Mouse (Mus musculus) MEL (cell line): ENCODE measurements around the gene Foxd3.

Source experiments
- BHLHE40 ChIP-seq: IDR thresholded peaks from 2 replicates; pipeline ENCODE4 v1.6.1; 2012; ENCODE audit warnings: low read depth, mild to moderate bottlenecking, inconsistent platforms, low read length, improper control_type of control experiment, borderline replicate concordance
- CTCF ChIP-seq, 3 experiments: IDR thresholded peaks in 2 of 3; conservative IDR thresholded peaks in 1 of 3; 2 replicates each; pipeline ENCODE4 v1.5.1; 2011 to 2012; ENCODE audit warnings: low read length in 3 of 3, low read depth in 2 of 3, mild to moderate bottlenecking in 2 of 3, improper control_type of control experiment in 1 of 3, inconsistent platforms in 1 of 3, mixed read lengths in 1 of 3, moderate library complexity in 1 of 3; ENCODE audit not compliant: control insufficient read depth in 1 of 3, insufficient read depth in 1 of 3, poor library complexity in 1 of 3, severe bottlenecking in 1 of 3
- EP300 ChIP-seq, 2 experiments: IDR thresholded peaks; 2 replicates each; pipeline ENCODE4 v1.6.1; 2011; ENCODE audit warnings: improper control_type of control experiment in 2 of 2, low read length in 2 of 2, low read depth in 1 of 2, mild to moderate bottlenecking in 1 of 2
- USF1 ChIP-seq: IDR thresholded peaks from 2 replicates; pipeline ENCODE4 v1.6.1; 2014; ENCODE audit warnings: low read depth, mild to moderate bottlenecking, inconsistent platforms, low read length, improper control_type of control experiment, moderate library complexity

DNA sequence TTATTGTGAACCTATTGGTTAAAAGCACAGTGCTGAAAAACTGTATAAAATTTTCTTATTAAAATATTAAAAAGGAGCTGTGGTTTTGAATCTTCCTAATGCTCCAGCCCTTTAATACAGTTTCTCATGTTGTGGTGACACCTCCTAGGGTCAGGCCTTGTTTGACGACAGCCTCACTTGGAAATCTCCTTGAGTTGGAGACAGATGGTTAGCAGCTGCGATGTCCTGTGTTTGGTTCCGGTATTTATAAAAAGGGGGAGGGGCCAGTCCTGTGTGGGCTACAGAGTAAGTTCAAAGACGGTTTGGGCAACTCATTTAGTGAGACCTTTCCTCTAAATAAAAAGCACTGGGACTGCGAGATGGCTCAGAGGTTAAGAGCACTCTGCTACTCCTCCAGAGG lies 30.2 kb downstream of the Foxd3 start:
- TF ChIP-seq EP300 (IDR thresholded peaks at IDR 0.05; ENCODE audit: low read depth in 1 of 2, low read length in 2 of 2): no peak
- no peak for TF ChIP-seq USF1
- no peak for TF ChIP-seq CTCF (IDR thresholded peaks at IDR 0.05 in 2 of 3, conservative IDR thresholded peaks at IDR 0.05 in 1 of 3; ENCODE audit: control insufficient read depth in 1 of 3, insufficient read depth in 1 of 3, low read depth in 2 of 3, low read length in 3 of 3, poor library complexity in 1 of 3, severe bottlenecking in 1 of 3)
- TF ChIP-seq BHLHE40: no peak
